Mouse (Mus musculus): ENCODE measurements around the gene Olfr1396. TPM values are rescaled to one million over a fixed set of nuclear protein-coding genes. Genes with fewer than 3 reads are reported as not detected.

Olfr1396 gene
- polyA plus RNA-seq (2012; rRNA removed; ENCODE audit: low replicate concordance): 0.71 and 1.3 TPM in 2 replicates

GRCm38 (mm10) chr11:49114774-49115173 lies at the start of gene Olfr1396:
Gene Olfr1396 (minus strand): TSS chr11:49114874.

GRCm38 (mm10) chr11:49154077-49154476 lies 39.4 kb upstream of the Olfr1396 start, which contains the start of gene Olfr1394:
Gene Olfr1394 (plus strand): TSS chr11:49154377.

GRCm38 (mm10) chr11:49141974-49142373 lies 27.3 kb upstream of the Olfr1396 start, which contains the start of gene Olfr1395:
Gene Olfr1395 (plus strand): TSS chr11:49142274.

GRCm38 (mm10) chr11:49076001-49076757 lies 38.5 kb downstream of the Olfr1396 start, which contains the start of gene Ifi47:
Gene Ifi47 (plus strand): TSS chr11:49076587.

GRCm38 (mm10) chr11:49063713-49064469 lies 50.8 kb downstream of the Olfr1396 start, which contains the start of gene Tgtp2:
Gene Tgtp2 (minus strand): TSS chr11:49064206.

Other genes starting within 250 kb of the Olfr1396 start
- 16.5 and 34.6 TPM in 2 replicates for gene Irgm1, start 243.2 kb downstream of the Olfr1396 start, polyA plus RNA-seq (2012; rRNA removed; ENCODE audit: low replicate concordance)
- gene Gm5431, start 212.7 kb downstream of the Olfr1396 start, polyA plus RNA-seq (2012; rRNA removed; ENCODE audit: low replicate concordance): 1.1 and 1.4 TPM in 2 replicates
- 21.9 and 22.1 TPM in 2 replicates for gene Psme2b, start 168.7 kb downstream of the Olfr1396 start, polyA plus RNA-seq (2012; rRNA removed; ENCODE audit: low replicate concordance)
- gene Olfr56, start 136.0 kb downstream of the Olfr1396 start, polyA plus RNA-seq (2012; rRNA removed; ENCODE audit: low replicate concordance): 0.31 and 0.32 TPM in 2 replicates
- gene 9930111J21Rik1, start 135.5 kb downstream of the Olfr1396 start, polyA plus RNA-seq (2012; rRNA removed; ENCODE audit: low replicate concordance): 5.1 and 5.3 TPM in 2 replicates
- gene Gm12185, start 122.6 kb downstream of the Olfr1396 start, polyA plus RNA-seq (2012; rRNA removed; ENCODE audit: low replicate concordance): 0.32 and 0.35 TPM in 2 replicates
- gene Tgtp1, start 120.7 kb downstream of the Olfr1396 start, polyA plus RNA-seq (2012; rRNA removed; ENCODE audit: low replicate concordance): 5.1 and 6.2 TPM in 2 replicates
- 3.5 and 4.5 TPM in 2 replicates for gene 9930111J21Rik2, start 63.6 kb downstream of the Olfr1396 start, polyA plus RNA-seq (2012; rRNA removed; ENCODE audit: low replicate concordance)
- 17.0 and 27.2 TPM in 2 replicates for gene Tgtp2, start 50.7 kb downstream of the Olfr1396 start, polyA plus RNA-seq (2012; rRNA removed; ENCODE audit: low replicate concordance)
- 8.8 and 16.0 TPM in 2 replicates for gene Ifi47, start 38.3 kb downstream of the Olfr1396 start, polyA plus RNA-seq (2012; rRNA removed; ENCODE audit: low replicate concordance)
- 0.04 TPM in 1 of 2 replicates, not detected in the other for gene Olfr1395, start 27.4 kb upstream of the Olfr1396 start, polyA plus RNA-seq (2012; rRNA removed; ENCODE audit: low replicate concordance)
- gene Olfr1394, start 39.5 kb upstream of the Olfr1396 start, polyA plus RNA-seq (2012; rRNA removed; ENCODE audit: low replicate concordance): not detected in 2 replicates
- gene Btnl9, start 72.3 kb upstream of the Olfr1396 start, polyA plus RNA-seq (2012; rRNA removed; ENCODE audit: low replicate concordance): 21.7 and 60.9 TPM in 2 replicates
- gene Zfp62, start 88.4 kb upstream of the Olfr1396 start, polyA plus RNA-seq (2012; rRNA removed; ENCODE audit: low replicate concordance): 1.5 and 3.9 TPM in 2 replicates
- gene Mgat1, start 129.3 kb upstream of the Olfr1396 start, polyA plus RNA-seq (2012; rRNA removed; ENCODE audit: low replicate concordance): 159 and 174 TPM in 2 replicates
- 0.19 and 0.28 TPM in 2 replicates for gene Olfr1393, start 163.4 kb upstream of the Olfr1396 start, polyA plus RNA-seq (2012; rRNA removed; ENCODE audit: low replicate concordance)
- gene Olfr1392, start 170.4 kb upstream of the Olfr1396 start, polyA plus RNA-seq (2012; rRNA removed; ENCODE audit: low replicate concordance): 0.06 and 0.17 TPM in 2 replicates
- not detected in 2 replicates for gene Olfr10, start 189.9 kb upstream of the Olfr1396 start, polyA plus RNA-seq (2012; rRNA removed; ENCODE audit: low replicate concordance)
- gene Olfr1391, start 207.9 kb upstream of the Olfr1396 start, polyA plus RNA-seq (2012; rRNA removed; ENCODE audit: low replicate concordance): not detected in 2 replicates
- not detected in 2 replicates for gene Olfr1390, start 220.3 kb upstream of the Olfr1396 start, polyA plus RNA-seq (2012; rRNA removed; ENCODE audit: low replicate concordance)

Data from subcutaneous adipose tissue, adult 2 months (tissue).